Mouse (Mus musculus) lung, adult 2 months (tissue): ENCODE results near the gene Rel. TPM values are rescaled to one million over a fixed set of nuclear protein-coding genes. Genes with fewer than 3 reads are reported as not detected.

Experiments used
- DNase-seq: peaks from one replicate; pipeline ENCODE4 v3.0.0; 2022
- H3K4me1 ChIP-seq: fragments of 200-500 bp; 2 replicates; pipeline ENCODE4 v1.6.1; 2011; ENCODE audit warnings: low read length; ENCODE audit not compliant: control insufficient read depth, insufficient read depth
- H3K4me3 ChIP-seq: fragments of 200-500 bp; replicated peaks from 2 replicates; pipeline ENCODE3; 2011; ENCODE audit warnings: low read depth, mild to moderate bottlenecking, control low read depth, low read length; ENCODE audit errors: extremely low read depth
- CTCF ChIP-seq: fragments of 200-500 bp; IDR thresholded peaks from 2 replicates; pipeline ENCODE4 v1.5.1; 2011; ENCODE audit warnings: mild to moderate bottlenecking, low read length, control low read depth; ENCODE audit not compliant: insufficient read depth
- POLR2A ChIP-seq: fragments of 200-500 bp; IDR thresholded peaks from 2 replicates; pipeline ENCODE4 v1.6.1; 2011; ENCODE audit warnings: low read depth, mild to moderate bottlenecking, control low read depth, low read length, borderline replicate concordance; ENCODE audit errors: extremely low read depth
- WGBS: fragments of 180-500 bp; shearing (Covaris S2); methylation state at CpG from one replicate; pipeline ENCODE4 v1.1.7; 2018; 5-methylcytosine and 5-hydroxymethylcytosine counted together
- polyA plus RNA-seq: library from polyadenylated mRNA; depleted of rRNA; stranded (reverse); fragments of >200 nt; gene quantifications from 2 replicates; pipeline ENCODE4 v1.2.3, GENCODE M21; 2012; rRNA removed

The Rel gene
- polyA plus RNA-seq, 1 experiment: 4.1 TPM

DNA sequence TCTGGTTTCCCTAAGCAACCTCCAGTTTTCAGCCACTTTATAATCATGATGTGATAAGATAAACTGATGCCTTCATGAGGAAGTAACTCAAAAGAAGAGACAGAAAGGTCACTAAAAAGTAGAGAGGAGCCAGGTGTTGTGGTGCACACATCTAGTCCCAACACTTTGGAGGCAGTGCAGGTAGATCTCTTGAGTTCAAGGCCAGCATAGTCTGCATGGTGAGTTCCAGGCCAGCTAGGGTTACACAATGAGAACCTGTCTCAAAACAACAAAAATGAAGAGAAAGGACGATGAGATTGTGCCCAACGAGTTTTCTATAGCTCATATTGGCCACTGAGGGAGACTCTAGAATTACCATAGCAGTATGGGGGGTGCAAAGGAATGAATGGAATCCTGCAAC is 72.2 kb downstream of the Rel start:
- H3K4me3 ChIP-seq: no peak overlapping the region
- H3K4me1 ChIP-seq: peaks cover 6% of the 10 kb centered on the region
- no peak for TF ChIP-seq CTCF
- no peak for TF ChIP-seq POLR2A
- DNase-seq: no peak
- 62% methylated on average over 2 of the region's 2 CpGs for WGBS

DNA sequence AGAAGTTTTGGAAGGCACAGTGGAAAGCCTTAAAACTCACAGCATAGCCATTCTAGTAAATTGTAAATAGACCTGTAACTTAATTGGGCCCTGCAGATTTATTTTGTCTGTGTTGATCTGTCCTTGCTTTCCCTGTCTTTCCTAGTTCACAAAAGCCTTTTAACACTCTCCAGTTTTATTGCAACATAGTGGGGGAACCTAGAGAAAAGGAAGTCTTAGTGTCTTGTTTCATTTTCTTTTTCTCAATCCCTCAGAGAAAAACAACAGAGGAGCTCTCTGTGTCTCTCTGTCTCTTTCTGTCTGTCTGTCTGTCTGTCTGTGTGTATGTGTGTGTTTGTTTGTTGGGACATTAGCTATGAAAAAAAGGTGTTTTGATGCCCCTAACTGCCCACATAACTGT is 74.9 kb downstream of the Rel start:
- Histone ChIP-seq H3K4me1 (peaks cover 6% of the 10 kb centered on the region), H3K4me3 (no peak overlapping the region)
- no peak for DNase-seq
- TF ChIP-seq CTCF (no peak), POLR2A (no peak)

DNA sequence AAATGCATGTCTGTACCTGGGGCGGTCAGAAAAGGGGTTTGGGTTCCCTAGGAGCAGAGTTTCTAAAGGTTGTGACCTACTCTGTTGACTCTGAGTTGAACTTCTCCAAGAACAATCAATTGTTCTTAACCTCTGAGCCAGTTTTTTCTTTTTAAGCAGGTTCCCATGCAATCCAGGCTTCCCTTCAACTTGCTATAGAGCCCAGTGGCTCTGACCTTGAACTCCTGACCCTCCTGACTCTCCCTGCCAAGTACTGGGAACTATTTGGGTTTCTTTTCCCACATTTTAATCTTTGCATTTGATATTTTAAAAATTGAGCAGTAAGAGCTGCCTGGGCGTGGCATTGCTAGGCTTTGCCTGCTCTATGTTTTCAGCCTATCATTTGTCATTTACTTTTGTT is 77.5 kb downstream of the Rel start:
- H3K4me1 ChIP-seq: peaks cover 3% of the 10 kb centered on the region; the same call in 1 of the 2 replicates
- no peak for DNase-seq
- 95% methylated on average over 2 of the region's 2 CpGs for WGBS
- TF ChIP-seq CTCF (no peak), POLR2A (no peak)
- H3K4me3 ChIP-seq: no peak overlapping the region

DNA sequence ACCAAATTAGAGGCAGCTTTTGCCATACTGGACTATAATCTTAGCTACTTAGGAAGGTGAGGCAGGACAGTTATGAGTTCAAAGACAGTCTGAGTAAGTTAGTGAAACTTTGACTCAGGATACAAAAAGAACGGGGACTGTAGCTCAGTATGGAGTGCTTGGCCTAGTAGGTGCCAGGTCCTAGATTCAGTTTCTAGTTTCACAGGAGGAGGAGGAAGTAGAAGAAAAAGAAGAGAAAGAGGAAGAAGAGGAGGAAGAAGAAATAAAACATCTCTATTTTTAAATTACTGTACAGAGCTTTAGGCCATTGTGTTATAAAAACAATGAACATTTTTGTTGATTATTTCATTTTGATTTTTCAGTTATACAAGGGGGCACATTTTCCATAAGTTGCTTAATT is 82.7 kb downstream of the Rel start:
- Histone ChIP-seq H3K4me1 (no peaks in the 10 kb centered on the region), H3K4me3 (no peak overlapping the region)
- TF ChIP-seq POLR2A: no peak
- TF ChIP-seq CTCF: no peak
- 73% methylated on average over 1 of the region's 1 CpGs for WGBS
- DNase-seq: no peak

Other genes with a start within 250 kb of the Rel start
- gene 1700093K21Rik, start 249.8 kb downstream of the Rel start, polyA plus RNA-seq: not detected in 2 replicates
- 2.7 and 4.7 TPM in 2 replicates for gene 0610010F05Rik, start 137.3 kb downstream of the Rel start, polyA plus RNA-seq
- gene Pus10, start 105.3 kb downstream of the Rel start, polyA plus RNA-seq: 1.6 and 3.5 TPM in 2 replicates
- gene Pex13, start 105.0 kb downstream of the Rel start, polyA plus RNA-seq: 4.3 and 5.1 TPM in 2 replicates
- 2.6 and 3.7 TPM in 2 replicates for gene Papolg, start 124.3 kb upstream of the Rel start, polyA plus RNA-seq